Mouse (Mus musculus) layer of hippocampus, adult 2 months (tissue): ENCODE results near the gene Phex. TPM values are rescaled to one million over a fixed set of nuclear protein-coding genes. Genes with fewer than 3 reads are reported as not detected.
A peak's percentile ranks its signal among the peaks of the same experiment; 100 is the strongest.

ENCODE experiments used
- DNase-seq, 2 experiments: peaks; one replicate each; pipeline ENCODE4 v3.0.0; 2022; ENCODE audit warnings: low spot score in 2 of 2
- H3K27ac ChIP-seq: fragments of 200-600 bp; 2 replicates; pipeline ENCODE4 v1.8.1; 2022
- H3K4me3 ChIP-seq: fragments of 200-600 bp; 2 replicates; pipeline ENCODE4 v1.8.1; 2022; ENCODE audit warnings: mild to moderate bottlenecking
- CTCF ChIP-seq: fragments of 200-600 bp; conservative IDR thresholded peaks from 2 replicates; pipeline ENCODE4 v1.8.1; 2022; ENCODE audit warnings: antibody characterized with exemption, mild to moderate bottlenecking, moderate library complexity
- long read RNA-seq, 2 experiments: library from polyadenylated mRNA; stranded (forward); transcript quantifications; one replicate each; pipeline ENCODE4 v2.0.0; 2021; ENCODE audit warnings: borderline mapping rate in 2 of 2
- total RNA-seq, 2 experiments: library from RNA; stranded (reverse); gene quantifications; 2 replicates each; pipeline ENCODE4 v1.2.3; 2021

The Phex gene
- under 1 TPM; 0.29 to 0.38 TPM for total RNA-seq
- long read RNA-seq, experiment 1, partial matches to known transcripts, result 0 of 9 reads
- long read RNA-seq, experiment 1, other reads (novel, unspliced or antisense), result 9 of 9 reads
- long read RNA-seq, experiment 2, partial matches to known transcripts, result 0 of 13 reads
- long read RNA-seq, experiment 2, other reads (novel, unspliced or antisense), result 13 of 13 reads

- no peak for DNase-seq
- H3K27ac ChIP-seq, result no peak within 1 kb of the TSS
- no peak within 1 kb of the TSS for H3K4me3 ChIP-seq
- no peak for TF ChIP-seq CTCF
These were observed at the start of gene Phex for GRCm38 (mm10) chrX:157415212-157415611. Phex (minus strand) TSS chrX:157415312.

GRCm38 (mm10) chrX:157462716-157463115 is 47.6 kb upstream of the Phex start:
- H3K27ac ChIP-seq, result no peak overlapping the region
- DNase-seq, result peak in 1 of 2 experiments; percentile 16
- peak; percentile 78 for TF ChIP-seq CTCF
- no peak overlapping the region for H3K4me3 ChIP-seq

GRCm38 (mm10) chrX:157454430-157454829 is 39.3 kb upstream of the Phex start:
- no peak overlapping the region for H3K27ac ChIP-seq
- H3K4me3 ChIP-seq, result no peak overlapping the region

GRCm38 (mm10) chrX:157449000-157449399 is 33.9 kb upstream of the Phex start:
- no peak overlapping the region for H3K27ac ChIP-seq
- H3K4me3 ChIP-seq, result no peak overlapping the region
- DNase-seq, result no peak
- TF ChIP-seq CTCF, result no peak

More at GRCm38 (mm10) chrX:157454430-157454829, 39.3 kb upstream of the Phex start:
- peak; percentile 9 to 50 for DNase-seq
- peak; percentile 88 for TF ChIP-seq CTCF

- Histone ChIP-seq H3K4me3 (no peak overlapping the region), H3K27ac (no peak overlapping the region)
- no peak for DNase-seq
- no peak for TF ChIP-seq CTCF
These were observed 32.3 kb upstream of the Phex start for GRCm38 (mm10) chrX:157447431-157447830.

GRCm38 (mm10) chrX:157434768-157435167 is 19.7 kb upstream of the Phex start:
- no peak for DNase-seq
- TF ChIP-seq CTCF, result no peak
- Histone ChIP-seq H3K27ac (no peak overlapping the region), H3K4me3 (no peak overlapping the region)

DNA sequence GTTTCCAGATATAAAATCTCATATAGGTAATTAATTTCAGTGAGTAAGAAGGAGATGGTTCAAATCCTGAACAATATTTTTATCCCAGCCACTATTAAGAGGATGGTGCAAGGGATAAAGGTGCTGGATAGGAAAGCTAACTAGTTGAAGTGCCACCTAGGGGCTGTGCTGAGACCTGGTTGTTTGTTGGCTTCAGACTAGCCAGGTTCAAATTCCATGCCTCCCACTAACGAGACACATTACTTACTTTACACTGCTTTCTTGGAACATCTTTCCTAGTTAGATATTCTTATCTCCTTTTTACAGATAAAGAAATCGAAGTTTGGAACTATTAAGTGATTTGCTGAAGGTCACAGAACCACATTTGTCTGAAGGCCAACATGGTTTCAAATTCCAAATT is 4.3 kb upstream of the Phex start:
- Histone ChIP-seq H3K27ac (no peak overlapping the region), H3K4me3 (no peak overlapping the region)
- no peak for DNase-seq
- 0 out of 2 replicates have a peak, but pooled peaks have one; percentile 5 for TF ChIP-seq CTCF

GRCm38 (mm10) chrX:157404919-157405318 is 10.2 kb downstream of the Phex start:
- Histone ChIP-seq H3K4me3 (no peak overlapping the region), H3K27ac (no peak overlapping the region)
- no peak for DNase-seq
- no peak for TF ChIP-seq CTCF

GRCm38 (mm10) chrX:157391241-157391640 is 23.9 kb downstream of the Phex start:
- H3K4me3 ChIP-seq, result no peak overlapping the region
- no peak overlapping the region for H3K27ac ChIP-seq
- TF ChIP-seq CTCF, result no peak
- no peak for DNase-seq

DNA sequence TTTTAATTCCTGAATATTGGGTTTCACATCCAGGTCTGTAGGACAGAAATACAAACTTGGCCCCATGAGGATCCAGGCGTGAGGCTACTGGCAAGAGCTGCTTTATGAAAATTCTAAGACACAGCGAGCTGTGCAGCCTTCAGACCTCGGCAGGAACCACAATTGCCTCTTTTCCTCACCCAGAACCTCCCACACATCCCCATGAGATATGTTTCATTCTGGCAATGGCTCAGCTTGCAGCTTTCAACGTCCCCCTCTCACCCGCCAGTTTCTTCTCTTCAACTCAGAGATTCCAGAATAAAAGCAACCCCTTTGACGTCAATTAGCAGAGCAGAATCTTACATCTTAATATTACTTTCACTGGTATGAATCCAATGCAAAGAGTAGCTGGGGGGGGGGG is 25.0 kb downstream of the Phex start:
- TF ChIP-seq CTCF, result no peak
- H3K4me3 ChIP-seq, result no peak overlapping the region
- no peak for DNase-seq

GRCm38 (mm10) chrX:157388419-157388818 is 26.7 kb downstream of the Phex start:
- DNase-seq, result peak in 1 of 2 experiments; percentile 16
- H3K27ac ChIP-seq, result peak overlapping the region; percentile 68
- no peak for TF ChIP-seq CTCF

More for the DNA sequence above, 25.0 kb downstream of the Phex start:
- H3K27ac ChIP-seq, result 0 out of 2 replicates have a peak overlapping the region, but pooled peaks have one; percentile 23

GRCm38 (mm10) chrX:157387025-157387424 is 28.1 kb downstream of the Phex start:
- no peak overlapping the region for H3K4me3 ChIP-seq
- no peak for TF ChIP-seq CTCF
- no peak overlapping the region for H3K27ac ChIP-seq
- no peak for DNase-seq

More at GRCm38 (mm10) chrX:157388419-157388818, 26.7 kb downstream of the Phex start:
- no peak overlapping the region for H3K4me3 ChIP-seq

- H3K4me3 ChIP-seq, result no peak overlapping the region
- no peak for TF ChIP-seq CTCF
- H3K27ac ChIP-seq, result no peak overlapping the region
- no peak for DNase-seq
These were observed 36.3 kb downstream of the Phex start for GRCm38 (mm10) chrX:157378822-157379221.

GRCm38 (mm10) chrX:157377456-157377855 is 37.7 kb downstream of the Phex start:
- TF ChIP-seq CTCF, result no peak
- no peak for DNase-seq

More at GRCm38 (mm10) chrX:157377456-157377855, 37.7 kb downstream of the Phex start:
- H3K27ac ChIP-seq, result no peak overlapping the region
- H3K4me3 ChIP-seq, result no peak overlapping the region
